Mouse (Mus musculus) spleen, adult 18-20 months (tissue): ENCODE measurements at regions not wholly inside any gene's neighbourhood (a gene's known extent, or its start where the extent isn't known, plus 50 kb on each side); places are given as distances from the start of the nearest gene placed in this dataset.

Experiments used
- DNase-seq, 2 experiments: peaks; one replicate each; pipeline ENCODE4 v3.0.0; 2022; ENCODE audit warnings: mixed read lengths in 2 of 2

DNA sequence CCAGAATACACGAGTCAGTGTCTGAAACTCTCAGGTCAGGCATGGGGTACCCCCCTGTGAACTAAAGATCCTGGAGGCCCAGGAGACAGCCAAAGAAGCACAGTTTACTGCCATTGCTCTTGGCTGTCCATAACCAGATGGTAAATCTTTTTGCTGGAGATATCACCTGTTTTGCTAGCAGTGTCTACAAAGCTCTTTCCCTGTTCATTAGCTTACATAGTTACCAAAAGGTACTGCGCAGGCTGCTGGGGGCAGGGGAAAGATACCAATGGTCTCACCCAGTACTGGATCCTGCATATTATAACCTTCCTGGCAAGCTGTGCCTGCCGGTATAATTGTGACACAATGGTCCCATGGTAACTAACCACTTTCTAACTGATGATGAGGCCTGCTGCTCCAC, 321.9 kb upstream of the Nfe2l3 start:
- no peak for DNase-seq

GRCm38 (mm10) chr6:51114604-51115333, 317.7 kb upstream of the Nfe2l3 start:
- no peak for DNase-seq

DNA sequence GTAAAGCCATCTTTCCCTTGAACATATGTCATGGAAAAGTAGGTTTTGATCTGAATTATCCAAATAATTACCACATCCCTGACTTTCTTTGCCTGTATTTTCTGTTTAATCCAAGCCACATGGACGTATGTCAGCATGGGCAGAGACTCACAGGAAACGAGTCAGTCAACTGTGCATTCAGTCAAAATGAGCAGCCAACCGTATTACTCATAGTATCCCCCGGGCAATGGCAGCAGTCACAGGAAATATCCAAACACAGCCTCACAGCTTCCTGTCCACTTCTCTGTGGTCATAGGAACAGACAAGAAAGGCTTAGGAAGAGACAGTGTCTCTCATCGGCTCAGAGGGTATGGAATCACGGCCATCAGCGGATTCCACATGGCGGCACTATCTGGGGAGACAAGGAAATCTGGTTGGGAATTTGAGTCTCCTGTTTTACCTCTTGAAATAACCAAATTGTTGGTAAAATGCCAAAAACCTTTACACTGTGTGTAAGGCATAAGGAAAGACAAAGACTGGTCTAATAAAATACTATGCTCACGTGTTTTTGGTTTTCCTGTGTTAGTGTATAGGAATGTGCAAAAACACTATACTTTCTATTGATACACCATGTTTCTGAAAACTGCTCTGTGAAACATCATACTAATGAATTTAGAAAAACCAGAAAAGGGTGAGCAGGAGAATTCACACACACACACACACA, 313.5 kb upstream of the Nfe2l3 start:
- DNase-seq, result no peak

GRCm38 (mm10) chr6:51119691-51120302, 312.7 kb upstream of the Nfe2l3 start:
- no peak for DNase-seq

DNA sequence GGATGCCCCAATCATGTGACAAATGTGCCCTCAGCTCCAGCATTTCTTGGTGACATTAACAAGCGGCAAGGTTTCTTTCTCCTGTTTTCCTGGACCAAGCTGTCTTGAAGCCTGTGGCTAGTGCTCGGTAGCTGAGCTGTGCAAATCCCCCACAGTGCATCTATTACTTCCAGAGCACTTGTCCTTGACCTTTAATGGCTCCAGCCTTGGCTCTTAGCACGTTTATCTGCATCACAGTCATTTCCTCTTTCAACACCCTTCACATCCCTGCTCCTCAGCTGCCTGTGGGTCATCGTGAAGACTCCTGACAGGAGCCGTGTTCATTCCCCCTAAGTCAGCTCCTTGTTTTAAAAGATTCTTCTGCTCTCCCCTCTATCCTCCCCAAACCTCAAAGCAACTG, 309.5 kb upstream of the Nfe2l3 start:
- DNase-seq, result no peak

GRCm38 (mm10) chr6:51127851-51128250, 304.6 kb upstream of the Nfe2l3 start:
- DNase-seq, result no peak

GRCm38 (mm10) chr6:51129096-51129495, 303.4 kb upstream of the Nfe2l3 start:
- DNase-seq, result no peak

DNA sequence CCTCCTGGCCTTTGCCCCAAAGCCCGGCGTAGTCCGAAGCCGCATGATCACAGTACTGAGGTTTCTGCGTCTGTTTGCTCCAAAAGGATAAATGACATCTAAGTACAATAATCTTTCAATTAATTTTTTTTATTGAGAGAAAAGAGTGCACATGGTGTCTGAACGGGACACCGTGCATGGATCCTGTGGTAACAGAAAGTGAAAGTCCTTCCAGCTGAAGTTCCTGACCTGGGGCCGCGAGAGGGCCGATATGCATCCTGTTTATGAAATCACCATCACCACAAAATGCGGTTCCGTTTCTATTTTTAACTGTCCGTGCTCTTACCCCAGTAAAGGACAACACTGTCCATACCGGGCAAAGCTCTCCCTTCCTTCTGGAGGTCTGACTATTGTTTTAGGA, 302.9 kb upstream of the Nfe2l3 start:
- DNase-seq, result peak; percentile 42 to 45

GRCm38 (mm10) chr6:51144762-51145161, 287.7 kb upstream of the Nfe2l3 start:
- no peak for DNase-seq

DNA sequence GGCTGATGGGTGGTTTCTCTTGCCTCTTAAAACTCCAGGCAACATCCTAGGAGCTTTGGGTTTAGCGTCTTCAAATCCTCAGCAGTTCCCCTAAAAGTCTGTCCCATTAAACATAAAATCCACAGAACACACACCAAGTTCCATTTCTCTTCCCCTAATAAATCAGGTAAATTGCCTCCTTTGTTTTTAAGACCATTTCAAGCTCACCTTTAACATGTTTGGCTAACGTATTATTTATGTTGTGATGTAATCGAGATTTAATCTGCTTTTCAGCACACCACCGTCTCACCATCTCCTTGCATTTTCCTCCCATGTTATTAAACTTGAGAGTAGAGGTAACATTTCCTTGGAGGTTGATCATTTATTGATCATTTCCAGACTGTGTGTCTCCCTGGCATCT, 286.6 kb upstream of the Nfe2l3 start:
- no peak for DNase-seq

DNA sequence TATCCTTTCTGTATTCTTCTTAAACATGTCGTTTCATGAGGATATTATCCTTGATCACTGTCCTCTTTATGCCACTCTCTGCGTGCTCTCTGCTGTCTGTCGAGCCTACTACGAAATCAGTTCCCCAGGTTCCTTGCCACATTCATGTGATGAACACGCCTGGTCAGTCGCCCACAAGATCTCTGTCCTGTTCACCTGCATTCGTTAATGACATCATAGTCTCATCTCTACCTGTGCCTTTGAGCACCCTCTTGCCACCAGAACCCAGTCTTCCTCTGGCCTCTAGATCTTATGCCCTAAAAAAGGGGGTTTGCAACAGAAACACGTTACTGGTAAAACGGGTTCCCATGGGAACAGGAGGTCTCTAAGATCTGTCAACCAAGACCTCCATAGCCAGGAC, 283.6 kb upstream of the Nfe2l3 start:
- DNase-seq, result no peak

GRCm38 (mm10) chr6:51150066-51150465, 282.4 kb upstream of the Nfe2l3 start:
- DNase-seq, result no peak

GRCm38 (mm10) chr6:51150486-51150885, 282.0 kb upstream of the Nfe2l3 start:
- no peak for DNase-seq

DNA sequence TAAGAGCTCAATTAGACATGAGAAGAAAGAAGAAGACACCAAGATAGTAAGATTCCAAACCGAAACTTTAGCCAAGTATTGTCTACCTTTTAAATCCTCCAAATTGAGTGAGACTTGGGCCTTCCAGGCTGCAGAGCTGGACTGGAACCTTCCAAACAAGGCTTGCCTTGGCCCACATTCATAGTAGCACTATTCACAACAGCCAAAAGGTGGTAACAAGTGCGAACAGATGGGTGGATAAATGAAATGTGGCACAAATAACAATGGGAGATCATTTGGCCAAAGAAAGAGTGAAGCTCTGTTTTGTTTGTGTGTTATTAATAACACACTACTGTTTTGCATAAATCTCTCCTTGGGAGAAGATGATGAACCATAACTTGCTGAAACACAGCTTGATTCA, 281.6 kb upstream of the Nfe2l3 start:
- no peak for DNase-seq

DNA sequence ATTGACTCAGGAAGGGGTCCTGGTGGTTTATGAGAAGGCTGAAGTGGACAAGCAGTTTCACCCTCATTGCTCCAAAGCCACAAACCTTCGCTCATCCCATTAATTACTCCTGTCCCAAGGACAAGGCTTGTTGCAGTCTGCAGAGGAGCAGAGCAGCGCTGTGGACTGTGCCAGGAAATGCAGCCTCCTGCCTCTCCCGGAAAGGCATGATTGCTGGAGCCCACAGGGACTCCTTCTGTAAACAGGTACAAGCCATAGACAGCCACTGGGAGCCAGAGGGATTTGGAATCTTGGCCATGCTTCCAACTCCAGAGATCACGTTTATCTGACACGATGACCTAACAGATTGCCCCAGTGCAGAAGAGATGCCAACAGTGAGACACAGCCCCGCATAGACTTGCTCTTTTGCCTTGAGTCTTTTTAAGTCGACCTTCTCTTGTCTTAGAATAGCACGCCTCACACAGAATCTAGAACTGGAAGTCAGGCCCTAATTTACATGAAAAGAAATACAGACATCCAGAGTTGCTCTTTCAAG, 275.6 kb upstream of the Nfe2l3 start:
- no peak for DNase-seq

DNA sequence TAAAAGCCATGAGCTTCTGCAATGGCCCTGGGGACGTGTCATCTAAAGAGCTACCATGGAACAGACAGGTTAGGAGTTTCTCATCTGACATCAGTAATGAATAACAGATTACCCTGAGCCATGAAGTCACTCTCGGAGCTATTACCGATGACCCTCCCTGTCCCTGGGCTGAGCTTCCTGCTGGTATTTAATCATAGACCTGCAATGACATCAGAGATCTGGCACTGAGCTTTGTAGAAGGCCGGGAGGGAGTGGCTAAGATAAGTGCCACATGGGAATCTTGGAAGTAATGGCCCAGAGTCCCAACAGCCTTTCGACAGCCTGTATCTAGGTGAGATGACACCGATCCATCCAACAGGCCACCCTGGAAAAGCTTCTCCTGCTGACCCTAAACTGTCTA, 271.3 kb upstream of the Nfe2l3 start:
- no peak for DNase-seq

- no peak for DNase-seq
Observed at GRCm38 (mm10) chr6:51162208-51163082, 270.0 kb upstream of the Nfe2l3 start.

GRCm38 (mm10) chr6:51163266-51163665, 269.2 kb upstream of the Nfe2l3 start:
- no peak for DNase-seq

GRCm38 (mm10) chr6:51163882-51164281, 268.6 kb upstream of the Nfe2l3 start:
- DNase-seq, result no peak

- no peak for DNase-seq
Observed at GRCm38 (mm10) chr6:51167028-51167427, 265.4 kb upstream of the Nfe2l3 start.

DNA sequence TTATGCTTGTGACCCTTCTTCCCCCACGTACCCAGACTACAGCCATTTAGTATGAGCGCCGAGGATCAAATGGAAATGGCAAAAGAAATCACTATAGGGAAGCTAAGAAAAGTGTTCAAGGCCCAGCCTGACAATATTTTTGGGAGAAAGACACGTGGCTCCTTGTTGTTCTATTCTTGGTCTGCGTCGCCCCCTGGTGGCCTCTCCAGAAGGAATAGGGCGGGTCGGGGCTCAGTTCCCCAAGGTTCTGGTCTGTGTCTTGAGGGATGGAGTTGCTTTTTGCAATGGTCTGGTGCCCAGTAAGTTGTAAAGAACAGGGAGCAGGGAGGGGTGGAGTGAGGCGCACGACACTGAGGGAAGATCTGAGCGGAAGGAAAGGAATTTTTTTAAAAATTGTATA, 264.4 kb upstream of the Nfe2l3 start:
- DNase-seq, result peak; percentile 59 to 80

DNA sequence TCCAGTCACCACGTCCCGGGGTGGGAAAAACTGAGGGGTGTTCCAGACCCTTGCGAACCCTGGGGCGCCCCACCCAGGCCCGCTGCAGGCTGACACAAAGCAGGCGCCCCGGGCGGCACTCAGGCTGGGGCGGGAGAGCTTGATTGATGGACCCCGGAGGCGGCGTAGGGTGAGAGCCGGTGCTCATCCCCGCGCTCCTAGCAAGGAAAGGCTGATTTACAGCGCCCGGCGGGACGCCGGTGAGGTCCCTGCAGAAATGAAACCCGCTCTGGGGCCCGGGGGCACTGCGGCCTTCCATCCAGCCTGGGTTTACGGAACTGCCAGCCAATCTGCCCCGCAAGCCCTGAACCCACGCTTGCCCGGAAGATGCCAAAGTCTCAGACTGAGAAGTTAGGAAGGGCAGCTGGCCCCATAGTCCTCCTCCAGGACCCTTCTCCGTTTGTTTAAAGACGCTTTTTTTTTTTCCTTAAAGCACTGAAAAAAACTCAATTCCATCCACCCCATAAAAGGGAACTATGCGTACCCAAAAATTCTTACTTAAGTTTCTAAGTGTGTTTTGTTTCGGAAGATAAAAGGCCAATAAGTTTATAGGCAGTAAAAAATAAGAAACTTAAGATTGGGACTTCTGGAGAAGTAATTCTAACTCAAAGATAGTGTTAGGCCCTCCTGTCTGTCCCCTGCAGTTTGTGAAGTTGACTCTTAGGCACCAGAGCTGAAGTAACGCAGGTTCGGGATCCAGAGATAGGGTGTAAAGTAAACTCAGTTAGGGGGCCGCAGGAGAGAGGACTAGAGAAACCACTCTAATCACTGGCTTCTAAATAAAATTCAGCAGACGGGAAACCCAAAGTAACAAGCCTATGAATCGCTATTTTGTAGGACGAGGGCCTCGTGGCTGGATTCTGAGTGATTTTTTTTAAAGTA, 263.4 kb upstream of the Nfe2l3 start:
- no peak for DNase-seq
